Mouse (Mus musculus): ENCODE results near the gene Tnfsf4.

DNA sequence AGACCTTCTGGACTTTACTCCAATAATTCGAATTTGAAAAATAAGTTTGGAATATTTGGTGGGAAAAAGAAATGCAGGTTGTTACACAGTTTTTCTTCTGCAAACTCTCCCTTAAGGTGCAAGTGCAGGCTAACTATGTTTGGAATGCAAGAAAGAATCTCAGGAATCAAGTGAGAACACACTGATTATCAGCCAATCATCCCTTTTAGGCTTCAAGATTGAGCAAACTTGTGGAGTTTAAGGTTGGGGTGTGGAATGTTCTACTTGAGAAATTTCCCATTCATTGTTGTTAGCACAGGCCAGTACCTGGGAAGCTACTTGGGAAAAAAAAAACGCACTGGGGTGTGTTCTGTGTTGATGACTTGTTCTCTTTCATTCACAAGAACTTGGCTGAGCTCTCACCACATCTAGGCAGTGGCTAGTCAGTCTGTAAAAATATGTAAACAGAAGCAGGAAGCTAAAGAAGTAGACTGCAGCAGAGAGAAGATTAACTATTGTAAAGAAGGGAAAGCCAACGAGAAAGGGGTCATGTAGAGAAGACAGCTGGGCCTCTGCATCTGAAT, 56.6 kb downstream of the Tnfsf4 start:
- no peak for TF ChIP-seq CTCF (IDR thresholded peaks at IDR 0.05; ENCODE audit: low read depth)
- no peak for TF ChIP-seq EP300 (IDR thresholded peaks at IDR 0.05; ENCODE audit: low read depth)
